Mouse (Mus musculus) C2C12 (cell line): Measurements from ENCODE around the gene Zbtb9.

Experiments used
- CEBPB ChIP-seq: IDR thresholded peaks from one replicate; pipeline ENCODE4 v1.6.1; 2011; ENCODE audit warnings: low read depth, mild to moderate bottlenecking, control low read depth, moderate library complexity
- CTCF ChIP-seq: IDR thresholded peaks from one replicate; pipeline ENCODE4 v1.5.1; 2011; ENCODE audit not compliant: control insufficient read depth, insufficient read depth, insufficient read length

DNA sequence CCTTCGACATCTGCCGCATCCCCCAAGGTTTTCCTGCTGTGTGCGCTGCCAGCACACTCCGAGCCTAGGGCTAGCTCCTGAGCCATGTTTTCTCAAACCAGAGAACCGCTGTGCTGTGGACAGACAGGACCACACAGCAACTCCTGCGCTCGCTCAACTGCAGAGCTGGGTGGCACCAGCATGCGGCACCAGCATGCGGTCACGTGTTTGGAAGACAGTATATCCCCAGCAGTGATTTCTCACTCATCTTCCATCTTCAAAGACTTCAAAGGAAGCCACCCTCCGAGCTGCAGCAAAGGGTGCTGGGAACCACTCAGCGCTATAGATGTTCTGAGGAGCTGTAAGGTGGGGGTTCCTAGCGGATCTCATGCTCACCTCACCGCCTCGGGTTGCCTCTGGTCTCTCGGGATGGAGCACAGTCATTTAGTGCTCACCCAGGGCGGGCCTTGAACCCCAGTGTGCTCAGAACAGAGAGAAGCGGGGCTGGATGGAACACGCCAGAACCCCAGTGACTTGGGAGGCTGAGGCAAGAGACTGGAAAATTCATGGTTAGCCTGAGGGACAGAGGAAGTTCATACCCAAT, 32.0 kb downstream of the Zbtb9 start:
- TF ChIP-seq CTCF = no peak
- no peak for TF ChIP-seq CEBPB
